Mouse (Mus musculus): Measurements from ENCODE around the gene Rcc2. TPM values are rescaled to one million over a fixed set of nuclear protein-coding genes. Genes with fewer than 3 reads are reported as not detected.
A peak's percentile ranks its signal among the peaks of the same experiment; 100 is the strongest.

Rcc2 gene
- polyA plus RNA-seq, 1 experiment from 2014 or later, result 84.8 TPM

DNA sequence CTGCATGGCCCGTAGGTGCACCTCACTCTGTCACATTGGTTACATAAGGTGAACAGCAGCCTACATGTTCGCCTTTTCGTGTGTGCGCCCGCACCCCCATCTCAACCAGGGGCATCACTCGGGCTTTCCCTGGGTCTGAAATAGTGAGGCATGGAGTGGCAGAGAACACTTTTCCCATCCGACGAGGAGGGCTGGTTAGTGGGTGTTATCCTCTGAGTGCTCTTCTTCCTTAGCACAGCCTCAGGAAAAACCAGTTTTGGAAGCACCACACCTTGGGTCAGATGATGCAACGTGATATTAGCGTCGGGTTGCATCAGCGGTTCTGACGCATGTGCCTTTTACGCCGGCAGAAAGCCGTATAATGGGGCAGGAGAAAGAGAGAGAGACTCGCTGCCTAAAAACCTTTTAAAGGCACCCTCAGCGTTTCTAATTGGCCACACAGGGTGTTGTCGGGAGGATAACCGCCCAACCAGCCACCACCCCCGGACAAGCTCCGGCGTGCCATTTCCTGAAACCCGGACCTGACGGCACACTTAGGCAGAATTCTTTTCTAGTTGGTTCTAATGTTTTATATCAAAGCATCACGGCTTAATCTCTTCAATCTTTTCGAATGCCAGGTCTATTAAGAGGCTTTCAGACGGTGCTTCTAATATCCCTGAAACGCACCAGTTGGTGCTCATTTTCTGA, 757 bp upstream of the Rcc2 start:
- H3K27me3 ChIP-seq, result no peaks in the 10 kb centered on the region
- ATAC-seq (peak; percentile 29), DNase-seq (ENCODE audit: low read depth, low spot score) (no peak)
- in situ Hi-C loops (cut with MboI; ENCODE audit: low pct_unique_long_range_greater_than_20kb), result no loop called here
- ChIA-PET CTCF (no interaction called here), POLR2A (no interaction called here)
- TF ChIP-seq CTCF (IDR thresholded peaks at IDR 0.05), result no peak

DNA sequence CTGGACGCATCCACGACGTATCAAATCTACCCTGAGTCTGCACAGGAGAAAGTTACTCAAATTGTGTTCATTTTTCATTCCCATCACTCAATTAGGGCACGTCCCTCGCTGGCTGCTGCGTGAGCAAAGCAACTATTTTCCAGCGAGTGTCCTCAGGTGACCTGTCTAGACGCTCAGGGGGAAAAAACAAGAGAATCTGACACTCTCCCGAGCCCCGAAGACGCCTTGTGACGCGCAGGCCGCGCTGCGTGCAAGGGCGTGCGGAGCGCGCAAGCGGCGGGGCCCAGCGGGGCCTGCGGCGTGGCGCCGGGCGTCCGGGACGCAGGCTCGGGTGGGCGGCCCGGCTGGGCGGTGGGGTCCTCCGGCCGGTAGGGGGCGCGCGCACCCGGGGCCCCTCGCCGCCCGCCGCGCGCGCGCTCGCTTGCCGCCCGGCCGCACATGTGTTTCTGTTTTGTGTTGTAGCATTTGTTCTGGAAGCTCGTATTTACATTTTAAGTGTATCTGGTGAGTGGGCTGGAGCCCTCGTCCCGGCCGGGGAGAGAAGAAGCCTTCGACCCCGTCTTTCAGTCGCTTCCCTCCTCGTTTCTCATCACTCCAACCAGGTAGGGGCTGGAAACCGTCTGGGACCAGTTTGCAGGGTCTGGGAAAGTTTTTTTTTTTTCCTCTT, 841 bp downstream of the Rcc2 start:
- in situ Hi-C loops (cut with MboI; ENCODE audit: low pct_unique_long_range_greater_than_20kb), result no loop called here
- TF ChIP-seq CTCF (IDR thresholded peaks at IDR 0.05), result no peak
- no peaks in the 10 kb centered on the region for H3K27me3 ChIP-seq
- ChIA-PET CTCF (interaction anchor here (1.0 to 2.1 kb wide), 3 partner anchors 17 to 245 kb away, joined by 3 to 5 read pairs (median 4); no protein-coding TSS in a partner anchor), POLR2A (interaction anchor here (0.6 to 1.2 kb wide), 4 partner anchors 12 to 59 kb away, joined by 3 to 4 read pairs (median 4); no protein-coding TSS in a partner anchor)
- peak; percentile 23 for ATAC-seq
- DNase-seq (ENCODE audit: low read depth, low spot score), result peak; percentile 27

DNA sequence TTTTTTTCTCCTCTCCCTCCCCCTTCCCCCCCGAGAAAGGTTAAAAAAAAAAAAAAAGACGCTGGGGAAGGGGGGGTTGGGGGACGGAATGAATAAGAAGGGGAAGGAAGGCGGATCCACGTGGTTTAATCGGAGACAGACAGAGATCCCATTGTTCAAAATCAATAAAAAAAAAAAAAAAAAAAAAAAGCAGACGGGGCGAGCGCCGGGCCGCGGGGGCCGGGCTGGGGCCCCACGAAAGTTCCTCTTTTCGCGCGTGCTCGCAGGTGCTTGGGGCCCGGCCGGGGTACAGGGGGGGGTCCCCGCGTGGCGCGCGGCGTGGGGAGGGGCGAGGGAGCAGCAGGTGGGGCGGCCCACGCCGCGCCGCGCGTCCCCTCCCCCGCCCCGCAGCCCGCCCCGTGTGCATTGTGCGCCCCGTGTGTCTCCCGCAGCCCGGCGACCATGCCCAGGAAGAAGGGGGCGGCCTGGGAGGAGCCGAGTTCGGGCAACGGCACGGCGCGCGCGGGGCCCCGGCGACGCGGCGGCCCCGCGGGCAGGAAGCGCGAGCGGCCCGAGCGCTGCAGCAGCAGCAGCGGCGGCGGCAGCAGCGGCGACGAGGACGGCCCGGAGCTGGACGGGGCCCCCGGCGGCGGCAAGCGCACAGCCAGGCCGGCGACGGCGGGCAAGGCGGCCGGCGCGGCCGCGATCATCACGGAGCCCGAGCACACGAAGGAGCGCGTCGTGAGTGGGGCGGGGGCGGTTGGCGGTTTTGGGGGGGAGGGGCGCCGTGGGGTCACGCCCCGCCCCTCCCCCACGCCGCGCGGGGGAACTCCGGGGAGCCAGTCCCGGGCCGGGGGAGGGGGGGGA, 1.6 kb downstream of the Rcc2 start:
- POLR2A ChIA-PET, result interaction anchor here (0.6 to 1.2 kb wide), 2 partner anchors 13 to 171 kb away, joined by 3 to 4 read pairs; no protein-coding TSS in a partner anchor
- TF ChIP-seq CTCF (IDR thresholded peaks at IDR 0.05), result no peak
- peak; percentile 29 for ATAC-seq

DNA sequence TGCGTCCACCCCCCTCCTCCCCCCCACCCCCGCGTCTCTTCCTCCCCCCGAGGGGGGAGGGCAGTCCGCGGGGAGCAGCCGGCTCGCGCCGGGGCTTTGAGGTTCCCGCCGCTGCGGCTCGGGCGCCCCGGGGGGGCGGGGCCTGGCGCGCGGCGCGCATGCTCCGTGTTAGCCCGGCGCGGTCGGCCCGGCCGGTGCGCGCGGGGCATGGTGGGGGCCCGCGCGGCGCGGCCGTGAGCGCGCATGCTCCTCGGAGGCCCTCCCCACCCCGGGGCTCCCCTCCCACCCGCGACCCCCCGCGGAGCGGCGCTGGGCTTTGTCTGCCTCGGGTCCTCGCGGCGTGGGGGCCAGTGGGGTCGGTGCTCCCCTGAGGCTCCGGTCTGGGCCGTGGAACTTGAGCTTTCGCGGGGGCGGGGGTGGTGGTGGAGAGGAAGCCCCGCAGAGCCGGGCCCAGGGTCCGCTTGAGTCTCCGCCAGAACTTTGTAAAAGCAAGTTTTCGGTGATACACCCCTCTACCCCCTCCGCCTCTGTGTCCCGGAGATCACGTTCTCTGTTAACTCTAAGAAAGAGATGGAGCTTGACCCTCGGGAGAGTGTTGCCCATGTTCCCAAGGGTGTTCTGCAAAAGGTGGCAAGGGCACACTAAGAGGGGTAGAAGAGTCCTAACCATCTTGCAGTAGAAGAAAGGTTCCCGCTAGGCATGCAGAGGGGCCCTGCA, 2.4 kb downstream of the Rcc2 start:
- DNase-seq (ENCODE audit: low read depth, low spot score) (no peak), ATAC-seq (peak; percentile 51)
- no peak for TF ChIP-seq CTCF (IDR thresholded peaks at IDR 0.05)
- H3K27me3 ChIP-seq, result no peaks in the 10 kb centered on the region
- in situ Hi-C loops (cut with MboI; ENCODE audit: low pct_unique_long_range_greater_than_20kb), result no loop called here
- ChIA-PET CTCF (interaction anchor here (3.7 kb wide), 1 partner anchor 10 kb away, joined by 13 read pairs; no protein-coding TSS in a partner anchor), POLR2A (interaction anchor here (0.5 to 1.2 kb wide), 3 partner anchors 14 to 1166 kb away, joined by 3 to 4 read pairs (median 3); no protein-coding TSS in a partner anchor)

More for the DNA sequence above, 1.6 kb downstream of the Rcc2 start:
- no peak for DNase-seq (ENCODE audit: low read depth, low spot score)
- in situ Hi-C loops (cut with MboI; ENCODE audit: low pct_unique_long_range_greater_than_20kb), result no loop called here
- CTCF ChIA-PET, result interaction anchor here (1.0 to 3.7 kb wide), 4 partner anchors 11 to 244 kb away, joined by 3 to 13 read pairs (median 4); no protein-coding TSS in a partner anchor
- H3K27me3 ChIP-seq, result no peaks in the 10 kb centered on the region

DNA sequence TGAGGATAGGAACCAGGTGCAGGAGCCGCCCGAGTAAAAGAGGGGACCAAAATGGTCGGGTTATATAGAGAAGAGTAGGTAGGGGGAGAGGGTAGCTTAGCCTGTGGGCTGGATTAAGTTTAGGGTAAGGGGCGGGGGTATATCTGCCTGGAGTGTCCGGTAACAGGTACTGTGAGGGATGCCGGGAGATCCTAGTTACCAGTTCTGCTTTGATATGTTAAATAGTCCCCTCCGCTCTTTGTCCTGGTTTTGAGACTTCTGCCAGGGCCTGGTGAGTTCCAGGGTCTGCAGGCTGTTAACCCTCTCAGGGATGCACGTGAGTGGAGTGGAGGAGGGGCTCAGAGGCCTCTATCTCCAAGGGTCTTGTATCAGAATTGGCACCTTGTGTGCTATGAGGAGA, 3.3 kb downstream of the Rcc2 start:
- H3K27me3 ChIP-seq, result no peaks in the 10 kb centered on the region
- CTCF ChIA-PET, result interaction anchor here (3.7 kb wide), 1 partner anchor 9 kb away, joined by 13 read pairs; no protein-coding TSS in a partner anchor
- DNase-seq (ENCODE audit: low read depth, low spot score) (no peak), ATAC-seq (no peak)
- POLR2A ChIA-PET, result no interaction called here
- TF ChIP-seq CTCF (IDR thresholded peaks at IDR 0.05), result no peak
- in situ Hi-C loops (cut with MboI; ENCODE audit: low pct_unique_long_range_greater_than_20kb), result no loop called here

DNA sequence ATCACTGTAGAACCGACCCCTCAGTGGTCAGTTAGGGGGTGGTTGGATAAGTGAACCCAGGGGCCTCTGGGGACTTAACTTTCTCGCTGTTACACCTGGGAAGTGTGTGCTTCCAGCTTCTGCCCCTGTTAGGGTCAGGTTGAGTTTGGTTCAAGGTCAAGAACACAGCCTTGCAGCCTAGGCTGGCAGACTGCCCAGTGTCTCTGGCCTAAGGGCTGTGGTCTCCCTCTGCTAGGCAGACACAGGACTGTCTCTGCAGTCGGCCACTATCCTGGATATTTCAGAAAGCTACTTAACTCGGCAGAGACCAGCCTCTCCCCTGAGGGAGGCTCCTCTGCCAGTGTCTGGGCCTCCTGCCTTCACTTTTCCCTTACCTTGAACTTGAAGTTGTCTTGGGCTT, 3.8 kb downstream of the Rcc2 start:
- TF ChIP-seq CTCF (IDR thresholded peaks at IDR 0.05), result no peak
- ATAC-seq, result no peak
- ChIA-PET POLR2A (no interaction called here), CTCF (interaction anchor here (3.7 kb wide), 1 partner anchor 9 kb away, joined by 13 read pairs; no protein-coding TSS in a partner anchor)
- no peak for DNase-seq (ENCODE audit: low read depth, low spot score)
- in situ Hi-C loops (cut with MboI; ENCODE audit: low pct_unique_long_range_greater_than_20kb), result no loop called here
- H3K27me3 ChIP-seq, result no peaks in the 10 kb centered on the region

DNA sequence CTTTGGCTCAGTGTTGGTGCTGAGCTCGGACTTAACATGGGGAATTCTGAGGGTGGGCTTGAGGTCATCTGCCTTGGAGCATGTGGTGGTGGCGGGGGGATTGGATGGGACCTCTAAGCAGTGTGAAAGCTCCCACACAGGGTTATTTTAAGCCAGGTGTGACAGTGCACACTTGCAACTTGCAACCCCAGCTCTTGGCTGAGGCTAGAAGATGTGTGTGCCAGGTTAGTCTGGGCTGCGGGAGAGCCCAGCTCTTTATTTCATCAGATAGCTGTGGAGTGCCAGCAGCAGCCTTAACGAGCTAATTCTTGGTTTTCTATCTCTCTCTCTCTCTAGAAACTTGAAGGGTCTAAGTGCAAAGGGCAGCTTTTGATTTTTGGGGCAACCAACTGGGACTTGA, 7.3 kb downstream of the Rcc2 start:
- CTCF ChIA-PET, result no interaction called here
- TF ChIP-seq CTCF (IDR thresholded peaks at IDR 0.05), result no peak
- ATAC-seq (no peak), DNase-seq (ENCODE audit: low read depth, low spot score) (no peak)
- POLR2A ChIA-PET, result interaction anchor here (0.5 kb wide), 1 partner anchor 160 kb away, joined by 3 read pairs; no protein-coding TSS in a partner anchor
- H3K27me3 ChIP-seq, result no peaks in the 10 kb centered on the region
- in situ Hi-C loops (cut with MboI; ENCODE audit: low pct_unique_long_range_greater_than_20kb), result no loop called here

DNA sequence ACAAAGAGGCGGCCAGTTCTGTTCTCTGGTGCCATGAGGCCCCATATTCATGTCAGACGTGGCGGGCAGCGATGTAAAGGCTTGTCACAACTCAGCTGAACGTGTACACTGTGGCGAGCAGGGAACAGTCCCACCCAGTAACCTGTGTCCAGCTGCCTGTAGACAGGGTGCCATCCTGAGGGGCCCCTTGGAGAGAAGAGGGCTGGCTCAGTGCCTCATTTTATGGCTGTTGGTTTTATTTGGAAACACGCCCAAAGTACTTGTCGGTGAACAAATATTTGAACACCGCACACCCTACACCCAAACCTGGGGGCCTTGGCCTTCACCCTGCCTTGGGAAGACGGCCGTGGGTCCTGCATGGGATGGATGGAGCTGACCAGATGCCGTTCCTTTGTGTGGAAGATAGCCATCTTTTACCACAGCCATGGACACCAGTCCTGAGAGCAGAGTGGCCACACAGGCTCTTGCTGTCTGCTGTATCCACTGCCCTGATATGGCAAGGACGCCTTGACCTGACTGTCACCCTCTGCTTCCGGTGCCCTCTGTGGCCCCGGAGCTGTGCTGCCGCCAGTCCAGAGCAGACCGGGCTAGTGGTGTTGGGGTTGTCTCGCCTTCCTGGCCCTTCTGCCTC, 8.1 kb downstream of the Rcc2 start:
- TF ChIP-seq CTCF (IDR thresholded peaks at IDR 0.05), result no peak
- CTCF ChIA-PET, result no interaction called here
- no peaks in the 10 kb centered on the region for H3K27me3 ChIP-seq
- ATAC-seq (no peak), DNase-seq (ENCODE audit: low read depth, low spot score) (no peak)
- POLR2A ChIA-PET, result no interaction called here
- in situ Hi-C loops (cut with MboI; ENCODE audit: low pct_unique_long_range_greater_than_20kb), result no loop called here

DNA sequence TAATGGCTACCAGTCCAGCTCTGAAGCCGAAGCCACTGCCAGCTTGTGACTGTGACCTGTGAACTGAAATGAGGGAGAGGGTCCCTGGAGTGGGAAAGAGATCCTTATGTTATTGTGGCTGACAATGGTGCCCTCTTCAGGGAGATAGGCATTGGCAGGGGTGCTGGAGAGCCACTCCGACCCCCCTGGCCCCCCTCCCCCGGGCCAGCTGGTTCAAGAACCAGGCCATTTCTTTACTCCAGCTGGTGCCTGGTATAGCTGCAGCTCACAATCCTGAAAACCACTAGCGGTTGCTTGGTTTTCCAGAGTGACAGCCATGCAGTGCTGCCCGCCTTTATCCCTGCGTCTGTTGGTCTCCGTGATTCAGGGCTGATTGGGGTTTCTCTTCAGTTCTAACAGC, 8.8 kb downstream of the Rcc2 start:
- ChIA-PET POLR2A (no interaction called here), CTCF (no interaction called here)
- H3K27me3 ChIP-seq, result no peaks in the 10 kb centered on the region
- DNase-seq (ENCODE audit: low read depth, low spot score) (no peak), ATAC-seq (no peak)
- in situ Hi-C loops (cut with MboI; ENCODE audit: low pct_unique_long_range_greater_than_20kb), result no loop called here
- TF ChIP-seq CTCF (IDR thresholded peaks at IDR 0.05), result no peak

Data from Patski (cell line).